Mouse (Mus musculus) liver, embryonic 14.5 days (tissue): ENCODE results near the gene Itpr3.

Experiments used
- CTCF ChIP-seq: IDR thresholded peaks from 2 replicates; pipeline ENCODE4 v1.5.1; 2016; ENCODE audit warnings: antibody characterized with exemption, low read depth, control low read depth
- EP300 ChIP-seq: IDR thresholded peaks from 2 replicates; pipeline ENCODE4 v1.6.1; 2016; ENCODE audit warnings: antibody characterized with exemption, low read depth

GRCm38 (mm10) chr17:27118676-27119539 is 61.8 kb downstream of the Itpr3 start:
- no peak for TF ChIP-seq CTCF
- TF ChIP-seq EP300, result no peak
